Mouse (Mus musculus) G1E (cell line): ENCODE measurements around the gene Fam168b.

Experiments used
- CTCF ChIP-seq: IDR thresholded peaks from 2 replicates; pipeline ENCODE4 v1.5.1; 2012; ENCODE audit warnings: low read depth, low read length, inconsistent platforms, mixed read lengths
- GATA1 ChIP-seq: IDR thresholded peaks from 2 replicates; pipeline ENCODE4 v1.6.1; 2012; ENCODE audit warnings: borderline replicate concordance, low read length, inconsistent platforms, mixed read lengths

- TF ChIP-seq CTCF, result no peak
- no peak for TF ChIP-seq GATA1
Measured at GRCm38 (mm10) chr1:34805931-34806520, 36.8 kb downstream of the Fam168b start.
